Mouse (Mus musculus): ENCODE results near the gene Rtn2.
"Not testable (repeated sequence)": the region's sequence is repeated elsewhere in the genome, so short reads cannot be mapped to it uniquely, and the experiment has no call there.

Gene Rtn2

DNA sequence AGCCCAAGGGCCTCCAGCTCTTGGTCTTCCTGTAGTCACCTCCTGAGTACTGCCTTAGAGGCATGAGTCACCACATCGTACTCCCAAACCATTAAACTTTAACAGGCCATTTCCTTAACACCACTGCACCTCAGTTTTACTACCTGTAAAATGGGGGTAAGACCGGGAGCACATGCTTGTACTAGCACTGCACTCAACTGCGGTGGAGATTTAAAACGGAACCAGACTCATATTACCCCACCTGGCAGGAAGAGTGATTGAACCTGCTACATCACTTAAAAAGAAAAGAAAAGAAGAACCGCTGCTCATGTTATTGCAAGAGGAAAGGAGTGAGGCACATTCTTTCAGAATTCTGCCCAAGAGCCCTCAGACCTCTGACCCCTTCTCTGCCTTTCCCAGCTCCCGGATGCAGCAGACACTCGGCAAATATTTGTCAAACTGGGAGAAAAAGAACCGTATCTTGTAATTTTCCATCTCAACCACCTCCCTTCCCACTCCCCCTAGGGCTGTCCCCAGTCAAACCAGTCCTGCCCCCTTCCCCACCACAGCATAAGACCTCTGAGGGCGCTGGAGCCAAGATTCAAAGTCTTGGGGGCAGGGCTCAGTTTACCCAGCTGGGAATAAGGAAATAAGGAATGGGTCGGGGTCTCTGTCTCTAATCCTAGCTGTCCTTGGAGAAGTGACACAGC is 13.3 kb upstream of the Rtn2 start:
- DNase-seq (ENCODE audit: low spot score): peak; percentile 73

DNA sequence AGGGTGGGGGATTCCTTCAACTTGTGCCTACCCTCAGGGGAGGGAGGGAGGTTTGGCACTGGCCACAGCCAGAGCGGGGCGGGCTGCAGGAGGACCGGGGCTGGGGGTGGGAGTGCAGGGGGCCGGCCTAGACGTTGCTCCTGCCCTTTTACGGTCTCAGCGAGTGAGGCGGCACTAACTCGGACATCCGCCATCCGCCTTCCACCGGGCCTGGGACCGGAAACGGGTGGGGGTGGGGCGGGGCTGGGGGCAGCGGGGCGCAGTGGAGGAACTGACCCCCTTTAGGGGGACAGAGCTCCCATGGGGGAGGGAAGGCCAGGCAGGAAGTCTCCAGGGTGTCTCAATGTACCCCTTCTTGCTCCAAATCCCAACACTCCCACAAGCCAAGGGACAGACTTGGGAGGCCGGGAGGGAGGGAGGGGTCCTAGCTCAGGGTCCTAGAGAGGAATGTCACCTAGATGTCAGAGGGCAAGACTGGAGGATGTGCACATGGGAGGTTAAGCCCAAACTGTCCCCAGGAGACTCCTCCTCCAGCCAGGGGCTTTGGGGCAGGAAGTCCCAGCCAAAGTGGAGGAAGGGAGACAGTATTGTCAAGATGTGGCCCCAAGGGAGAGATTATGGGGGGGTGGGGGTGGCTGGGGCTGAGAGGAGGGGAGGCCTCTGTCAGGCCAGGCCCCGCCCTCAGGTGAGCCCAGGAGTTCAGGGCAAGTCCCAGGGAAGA is 12.5 kb upstream of the Rtn2 start:
- peak; percentile 80 for DNase-seq (ENCODE audit: low spot score)

DNA sequence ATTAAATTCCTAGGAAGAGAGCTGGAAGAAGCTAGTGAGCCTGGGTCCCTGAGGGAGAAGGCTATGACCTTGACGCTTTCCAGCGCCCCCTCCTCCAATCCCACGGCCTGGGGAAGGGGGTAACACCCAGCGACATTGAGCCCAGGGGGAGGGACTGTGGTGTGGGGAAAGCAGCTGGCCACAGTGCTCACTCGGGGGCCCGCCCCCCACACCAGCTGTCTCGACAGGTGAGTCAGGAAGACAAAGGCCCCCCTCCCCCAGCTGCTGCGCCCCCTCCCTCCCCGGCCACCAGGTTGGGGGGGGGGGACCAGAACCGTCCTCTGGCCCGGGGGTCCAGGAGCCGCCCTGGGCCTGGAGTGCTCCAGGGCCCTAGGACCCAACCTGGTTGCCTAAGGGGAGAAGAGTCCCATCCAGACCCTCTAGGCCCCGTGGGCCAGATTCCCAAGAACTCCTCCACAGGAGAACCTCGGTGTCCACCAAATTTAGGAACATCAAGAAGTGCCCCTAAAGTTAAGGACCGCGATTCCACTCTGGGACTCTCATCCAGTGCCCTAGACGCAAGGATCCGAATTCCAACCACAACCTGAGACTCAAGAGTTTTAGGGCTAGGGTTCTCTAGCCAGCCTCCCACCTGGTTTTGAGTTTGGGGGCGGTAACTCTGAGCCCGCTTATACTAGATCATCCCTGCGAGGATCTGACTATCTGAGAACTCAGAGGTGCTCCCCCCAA is 11.8 kb upstream of the Rtn2 start:
- no peak for DNase-seq (ENCODE audit: low spot score)

DNA sequence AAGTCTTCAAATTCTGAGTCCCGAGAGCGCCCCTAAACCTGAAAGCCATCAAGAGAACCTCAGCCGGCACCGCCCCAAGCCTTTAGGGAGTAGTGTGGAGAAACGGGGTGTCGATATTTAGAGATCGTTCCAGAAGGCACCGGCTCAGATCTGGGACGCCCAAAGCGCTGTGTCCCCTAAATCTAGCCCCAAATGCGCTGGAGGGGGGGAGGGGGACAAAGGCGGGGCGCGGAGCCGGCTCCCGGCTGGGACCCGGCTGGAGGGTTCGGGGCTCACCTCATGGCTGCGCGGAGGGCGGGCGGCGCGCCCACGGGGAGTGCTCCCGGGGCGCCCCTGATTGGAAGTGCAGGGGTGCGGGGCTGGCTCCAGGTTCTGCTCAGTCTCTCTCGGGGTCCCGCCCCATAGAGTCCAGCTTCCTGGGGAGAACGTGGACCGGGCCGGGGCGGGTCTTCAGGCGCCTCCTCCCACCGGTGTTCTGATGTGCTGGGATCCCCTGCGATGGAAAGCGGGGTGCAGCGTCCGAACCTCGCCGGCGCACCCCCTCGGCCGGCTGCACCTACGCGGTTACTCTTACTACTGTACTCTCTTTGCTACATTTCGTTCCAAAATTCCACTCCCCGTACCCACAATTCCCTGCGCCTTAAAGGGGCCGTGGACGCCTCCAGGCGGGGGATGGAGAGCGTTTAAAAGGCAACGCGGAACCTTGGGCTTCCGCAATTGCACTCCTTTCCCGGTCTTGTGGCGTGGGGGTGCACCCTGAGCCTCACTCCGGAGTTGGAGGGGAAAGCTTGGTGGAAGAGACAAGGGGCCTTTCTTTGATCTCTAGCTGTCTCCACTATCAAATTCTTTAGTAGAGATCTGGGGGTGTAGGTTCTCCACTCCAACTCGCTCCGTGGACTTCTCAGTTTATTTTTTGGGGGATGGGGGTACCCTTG is 10.9 kb upstream of the Rtn2 start, which contains the start of gene Vasp:
Gene Vasp, minus strand, starts transcription at position 580 of the 935 bp plus-strand sequence.
- DNase-seq (ENCODE audit: low spot score): peak; percentile 91

DNA sequence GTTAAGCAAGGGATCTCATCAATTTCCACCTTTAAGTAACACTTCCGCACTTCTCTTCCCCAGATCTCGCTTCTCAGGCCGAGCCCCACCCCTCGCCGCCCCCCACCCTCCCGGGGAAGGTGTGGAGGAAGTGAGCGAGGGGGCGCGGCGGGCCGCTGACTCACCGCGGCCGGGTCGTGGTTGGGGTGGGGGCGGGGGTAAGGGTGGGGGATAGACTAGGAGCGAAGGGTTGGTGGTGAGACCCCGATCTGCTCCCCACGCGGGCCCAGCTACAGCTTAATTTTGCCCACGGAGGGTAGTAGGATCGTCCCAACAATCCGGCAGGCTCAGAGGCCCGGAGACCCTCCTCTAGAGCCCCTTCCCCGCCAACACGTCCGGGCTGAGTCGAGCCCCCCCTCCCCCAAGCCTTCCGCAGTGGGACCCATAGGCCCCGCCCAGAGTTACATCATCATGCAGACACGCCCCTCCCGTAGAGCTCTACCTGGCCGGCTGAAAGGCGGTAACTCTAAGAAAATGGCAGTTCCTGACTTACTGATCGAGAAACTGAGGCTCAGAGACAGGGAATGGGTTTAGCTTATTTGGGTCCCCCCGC is 10.2 kb upstream of the Rtn2 start:
- peak; percentile 86 for DNase-seq (ENCODE audit: low spot score)

DNA sequence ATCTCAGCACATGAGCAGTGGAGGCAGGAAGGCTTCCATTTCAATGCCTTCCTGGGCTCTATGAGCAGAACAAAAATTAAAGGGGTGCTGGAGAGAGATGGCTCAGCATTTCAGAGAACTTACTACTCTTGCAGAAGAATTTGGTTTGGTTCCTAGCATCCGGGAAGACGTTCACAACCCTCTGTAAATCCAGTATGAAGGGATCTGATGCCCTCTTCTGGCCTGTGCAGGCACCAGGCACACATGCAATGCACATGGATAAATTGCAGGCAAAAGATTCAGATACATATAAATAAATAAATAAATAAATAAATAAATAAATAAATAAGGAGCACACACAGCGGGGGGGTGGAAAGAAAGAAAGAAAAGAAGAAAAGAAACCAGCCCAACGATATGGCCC is 6.2 kb upstream of the Rtn2 start:
- no peak for DNase-seq (ENCODE audit: low spot score)

DNA sequence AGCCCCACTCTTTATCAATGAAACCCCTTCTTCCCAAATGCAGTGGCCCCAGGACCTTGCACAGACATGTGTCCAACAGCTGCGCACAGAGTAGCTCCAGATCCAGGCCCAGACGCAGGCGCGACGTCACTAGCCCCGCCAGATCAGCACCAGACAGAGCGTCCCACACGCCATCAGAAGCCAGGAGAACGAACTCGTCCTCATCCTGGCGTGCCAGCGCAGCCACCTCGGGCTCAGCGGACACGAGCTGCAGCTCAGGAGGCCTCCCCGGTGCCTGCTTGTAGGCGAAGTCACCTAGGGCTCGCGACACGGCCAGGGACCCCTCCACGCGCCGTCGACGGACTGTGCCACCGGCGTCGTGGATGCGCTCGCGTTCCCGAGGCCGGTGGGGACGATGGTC is 3.4 kb upstream of the Rtn2 start:
- DNase-seq (ENCODE audit: low spot score): no peak

DNA sequence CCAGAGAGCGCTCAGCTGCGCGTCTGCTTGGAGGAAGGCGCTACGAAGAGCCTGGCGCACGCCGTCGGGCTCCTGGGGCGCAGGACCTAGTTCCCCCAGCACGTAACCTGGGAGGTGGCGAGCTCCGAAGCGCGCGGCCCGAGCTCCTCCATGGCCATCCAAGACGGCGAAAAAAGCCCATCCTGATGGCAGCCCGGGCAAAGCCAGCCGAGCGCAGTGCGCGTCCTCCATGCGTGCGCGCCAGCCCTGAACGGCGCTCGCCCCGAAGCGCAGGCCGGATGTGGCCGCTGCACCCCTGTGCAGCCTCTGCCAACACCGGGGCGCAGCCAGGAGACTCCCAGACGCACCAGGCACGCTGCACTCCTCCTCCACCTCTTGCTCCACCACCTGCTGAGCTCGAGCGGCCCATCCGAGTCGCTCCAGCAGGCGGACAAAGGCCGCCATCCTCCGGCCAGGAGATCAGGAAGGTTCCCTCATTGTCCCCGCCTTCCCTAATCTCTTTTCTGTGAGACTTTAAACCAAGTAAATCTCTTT is 2.8 kb upstream of the Rtn2 start, which contains the start of gene Ppm1n:
Gene Ppm1n, minus strand, starts transcription at position 484 of the 534 bp plus-strand sequence.
- DNase-seq (ENCODE audit: low spot score): no peak

DNA sequence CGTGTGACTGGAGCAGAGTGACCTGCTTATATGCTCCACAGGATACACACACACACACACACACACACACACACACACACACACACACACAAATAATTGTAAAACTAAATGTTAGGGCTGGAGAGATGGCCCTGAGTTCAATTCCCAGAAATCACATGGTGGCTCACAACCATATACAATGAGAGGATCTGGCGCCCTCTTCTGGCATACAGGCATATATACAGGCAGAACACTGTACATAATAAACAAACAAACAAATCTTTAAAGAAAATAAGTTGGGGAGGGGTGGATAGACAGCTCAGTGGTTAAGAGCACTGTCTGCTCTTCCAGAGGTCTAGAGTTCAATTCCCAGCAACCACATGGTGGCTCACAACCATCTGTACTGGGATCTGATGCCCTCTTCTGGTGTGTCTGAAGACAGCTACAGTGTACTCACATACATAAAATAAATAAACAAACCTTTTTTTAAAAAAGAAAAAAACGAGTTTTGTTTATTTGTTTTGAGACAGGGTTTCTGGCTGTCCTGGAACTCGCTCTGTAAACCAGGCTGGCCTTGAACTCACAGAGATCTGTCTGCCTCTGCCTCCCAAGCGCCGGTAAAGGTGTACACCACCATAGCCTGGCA is 632 bp upstream of the Rtn2 start:
- DNase-seq (ENCODE audit: low spot score): not testable (repeated sequence)

DNA sequence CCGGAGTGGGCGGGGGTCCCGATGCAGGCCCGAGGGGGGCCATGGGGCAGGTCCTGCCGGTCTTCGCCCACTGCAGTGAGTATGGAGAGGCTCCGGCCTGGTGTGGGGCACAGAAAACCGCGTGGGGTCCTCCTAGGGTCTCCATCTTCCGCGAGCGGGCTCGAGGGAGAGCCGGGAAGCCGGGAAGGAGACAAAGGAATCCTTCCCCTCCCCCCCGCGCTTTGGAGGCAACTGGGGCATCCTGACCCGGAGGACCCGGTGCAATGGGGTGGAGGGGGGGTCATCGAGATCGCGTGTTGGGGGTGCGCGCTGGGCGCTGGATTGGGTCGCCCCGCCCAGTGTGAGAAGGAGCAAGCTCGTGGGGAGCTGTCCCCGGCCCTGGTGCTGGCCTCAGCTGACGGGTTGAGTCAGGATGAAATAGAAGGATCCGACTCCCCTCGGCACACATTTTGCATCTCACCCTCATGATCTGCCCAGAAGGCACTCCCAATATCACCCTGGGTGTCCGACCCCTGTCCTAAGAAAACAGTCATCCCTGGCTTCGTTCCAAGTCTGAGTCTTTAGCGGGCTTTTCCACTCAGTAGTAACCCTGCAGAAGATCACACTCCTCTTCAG is 474 bp downstream of the Rtn2 start:
- no peak for DNase-seq (ENCODE audit: low spot score)

DNA sequence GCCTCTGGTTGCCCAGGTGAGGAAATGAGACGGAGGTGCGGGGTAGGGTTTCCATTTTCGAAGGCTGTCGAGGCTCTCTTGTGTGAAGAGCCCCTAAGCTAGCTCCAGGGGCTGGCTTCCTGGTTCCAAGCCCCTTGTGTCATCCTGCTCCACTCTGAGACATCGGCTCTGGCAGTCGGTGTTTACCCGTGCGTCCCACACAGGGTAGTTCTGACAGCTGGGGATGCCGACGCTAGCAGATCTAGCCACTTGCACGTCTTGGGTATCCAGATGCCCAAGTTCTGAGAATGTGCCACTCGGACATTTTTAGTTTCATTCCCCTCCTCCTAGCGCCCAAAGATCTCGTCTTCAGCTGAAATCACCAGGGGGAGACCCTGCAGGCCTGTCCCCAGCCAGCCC is 981 bp downstream of the Rtn2 start:
- DNase-seq (ENCODE audit: low spot score): no peak

DNA sequence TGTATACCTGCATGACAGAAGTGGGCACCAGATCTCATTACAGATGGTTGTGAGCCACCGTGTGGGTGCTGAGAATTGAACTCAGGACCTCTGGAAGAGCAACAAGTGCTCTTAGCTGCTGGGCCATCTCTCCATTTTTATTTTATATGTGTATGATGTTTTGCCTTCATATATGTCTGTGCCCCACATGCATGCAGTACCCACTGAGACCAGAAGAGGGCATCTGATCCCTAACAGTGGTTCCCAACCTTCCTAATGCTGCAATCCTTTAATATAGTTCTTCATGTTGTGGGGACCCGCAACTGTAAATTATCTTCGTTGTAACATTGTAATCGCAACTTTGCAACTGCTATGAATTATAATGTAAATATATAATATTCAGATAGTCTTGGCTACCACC is 2.3 kb downstream of the Rtn2 start:
- DNase-seq (ENCODE audit: low spot score): no peak

DNA sequence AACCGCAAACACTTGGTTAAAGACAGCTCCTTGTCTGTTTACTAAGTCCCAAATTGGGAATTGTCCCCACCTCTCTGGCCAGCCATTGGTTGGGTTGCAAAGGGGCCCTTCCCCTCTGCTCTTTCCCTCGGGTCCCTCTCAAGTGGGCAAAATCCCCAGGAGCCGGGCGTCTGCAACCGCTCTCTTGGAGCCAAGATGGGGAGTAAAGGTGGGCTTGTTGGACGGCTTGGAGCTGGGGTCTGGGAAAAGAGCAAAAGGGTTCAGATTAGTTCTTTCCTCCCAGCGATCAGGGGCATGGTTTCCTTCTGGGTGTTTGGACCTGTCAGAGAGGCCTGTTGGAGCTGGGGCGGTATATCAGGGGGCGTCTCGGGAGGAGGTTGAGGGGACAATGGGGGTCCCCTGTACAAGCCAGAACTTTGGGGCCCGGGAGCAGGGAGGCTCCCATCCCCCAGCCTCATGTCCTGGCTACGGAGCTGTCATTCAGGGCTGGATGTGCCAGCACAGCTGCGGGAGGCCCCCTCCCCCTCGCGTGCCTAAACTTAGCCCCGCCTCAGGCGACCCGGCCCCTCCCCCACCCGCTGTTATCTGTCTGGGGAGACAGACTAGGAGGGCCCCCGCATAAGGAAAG is 8.7 kb downstream of the Rtn2 start:
- DNase-seq (ENCODE audit: low spot score): no peak

DNA sequence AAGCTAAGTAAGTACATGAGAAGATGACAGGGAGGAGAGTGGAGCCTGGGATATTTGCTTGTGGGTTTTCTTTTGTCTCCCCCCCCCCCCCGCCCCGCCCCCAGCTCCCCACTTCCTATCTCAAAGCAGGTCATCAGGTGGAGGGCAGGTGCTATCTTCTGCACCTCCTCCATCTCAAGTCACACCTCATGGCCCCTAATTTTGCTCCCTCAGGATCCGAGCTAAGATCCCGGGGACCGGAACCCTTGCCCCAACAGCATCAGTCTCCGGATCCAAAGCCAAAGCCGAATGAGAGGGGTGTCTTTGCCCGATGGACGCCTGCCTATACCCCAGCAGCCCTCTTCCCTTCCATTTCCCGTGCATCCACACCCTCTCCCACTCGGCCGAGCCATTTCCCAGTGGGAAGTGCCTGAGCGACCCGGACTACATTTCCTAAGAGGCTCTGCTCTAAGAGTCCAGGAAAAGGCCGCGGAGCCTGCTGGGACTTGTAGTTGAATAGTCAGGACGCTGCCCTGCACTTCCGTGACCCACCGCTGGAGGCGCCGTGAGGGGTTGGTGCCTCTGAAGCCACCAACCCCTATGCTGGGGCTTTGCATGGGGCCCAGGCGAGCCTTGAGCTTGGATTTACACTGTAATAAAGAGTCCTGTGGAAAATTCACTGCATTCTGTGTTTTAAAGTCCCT is 13.2 kb downstream of the Rtn2 start:
- DNase-seq (ENCODE audit: low spot score): peak; percentile 96

DNA sequence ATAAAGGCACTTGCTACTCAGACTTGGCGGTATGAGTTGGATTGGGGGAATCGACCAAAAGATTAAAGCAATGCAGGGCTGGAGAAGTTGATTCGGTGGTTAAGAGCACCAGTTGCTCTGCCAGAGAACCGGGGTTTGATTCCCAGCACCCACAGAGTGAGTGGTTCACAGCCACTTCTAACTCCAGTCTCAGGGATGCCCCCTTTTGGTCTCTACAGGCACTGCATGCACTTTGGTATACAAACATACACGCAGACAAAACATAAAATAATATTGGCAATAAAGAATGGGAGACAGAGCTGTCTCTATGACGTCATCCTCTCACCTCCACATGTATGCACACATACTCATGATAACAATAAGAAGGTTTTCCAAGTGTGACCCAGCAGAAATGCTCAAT is 14.6 kb downstream of the Rtn2 start:
- no peak for DNase-seq (ENCODE audit: low spot score)

DNA sequence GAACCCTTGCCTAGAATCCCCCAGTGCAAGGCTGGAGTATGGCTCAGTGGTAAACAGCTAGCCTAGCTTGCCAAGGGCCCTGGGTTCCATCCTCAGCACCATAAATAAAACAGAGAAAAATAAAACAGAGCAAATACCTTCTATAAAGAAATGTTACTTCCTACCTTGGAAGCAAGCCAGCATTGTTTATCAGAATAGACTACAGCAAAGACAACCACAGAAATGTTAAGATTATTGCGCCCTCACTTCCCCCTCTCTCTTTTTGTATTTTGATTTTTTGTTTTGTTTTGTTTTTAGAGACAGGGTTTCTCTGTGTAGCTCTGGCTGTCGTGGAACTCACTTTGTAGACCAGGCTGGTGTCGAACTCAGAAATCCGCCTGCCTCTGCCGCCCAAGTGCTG is 15.4 kb downstream of the Rtn2 start:
- DNase-seq (ENCODE audit: low spot score): no peak

DNA sequence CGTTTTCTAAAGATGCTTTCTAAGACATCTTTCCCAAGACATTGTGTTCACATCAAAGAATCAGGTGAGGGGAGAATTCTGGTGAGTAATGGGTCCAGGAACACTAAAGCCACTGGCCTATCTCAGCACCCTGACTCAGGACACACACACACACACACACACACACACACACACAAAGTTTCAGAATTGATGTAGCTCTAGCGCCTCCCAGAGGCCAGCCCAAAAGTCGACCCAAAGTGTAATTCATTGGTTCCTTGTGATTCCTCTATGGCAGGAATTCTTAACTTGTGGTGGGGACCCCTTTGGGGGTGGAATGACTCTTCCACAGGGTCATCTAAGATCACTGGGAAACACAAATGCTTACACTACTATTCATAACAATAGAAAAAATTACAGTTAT is 16.8 kb downstream of the Rtn2 start:
- no peak for DNase-seq (ENCODE audit: low spot score)

DNA sequence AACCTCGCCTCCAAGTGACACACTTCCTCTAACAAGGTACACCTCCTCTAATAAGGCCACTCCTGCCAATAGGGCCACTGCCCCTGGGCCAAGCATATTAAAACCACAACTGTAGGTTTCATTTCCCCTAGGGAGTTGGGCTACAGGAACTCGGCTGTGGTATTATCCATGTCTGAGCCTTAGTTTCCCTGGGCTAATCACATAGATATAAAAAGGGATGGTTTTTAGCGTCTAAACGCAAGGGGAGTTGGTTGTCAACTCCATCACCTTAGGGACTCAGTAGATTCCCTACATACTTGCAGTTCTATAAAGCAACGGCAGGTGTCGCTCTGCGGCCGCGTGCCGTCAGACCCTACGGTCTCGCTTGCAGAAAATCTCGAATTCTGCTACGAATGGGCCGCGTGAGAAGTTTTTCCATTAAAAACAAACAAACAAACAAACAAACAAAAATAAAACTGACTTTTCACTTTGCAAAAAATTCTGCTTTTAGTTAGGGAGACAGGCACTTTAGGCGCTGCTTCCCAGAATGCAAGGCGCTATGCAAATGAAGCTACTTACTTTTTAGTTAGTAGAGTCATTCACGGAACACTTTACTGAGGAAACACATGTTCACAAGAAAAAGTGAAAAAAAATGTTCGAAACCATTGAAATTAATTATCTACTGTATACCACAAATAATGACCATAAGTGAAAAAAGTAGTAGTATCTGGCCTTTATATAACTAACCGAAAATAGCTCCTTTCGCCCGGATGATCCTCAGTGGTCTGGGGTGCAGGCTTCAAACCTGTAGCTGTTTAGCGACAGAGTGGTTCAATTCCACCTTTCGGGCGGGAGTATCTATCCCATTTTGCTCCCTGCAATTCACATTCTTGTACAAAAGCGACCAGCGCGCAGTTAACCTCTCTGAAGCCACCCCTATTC is 18.3 kb downstream of the Rtn2 start:
- peak; percentile 76 for DNase-seq (ENCODE audit: low spot score)

Data from lung, postnatal 25 days (tissue).